Mouse (Mus musculus): ENCODE measurements around the gene Spa17.

Gene Spa17

DNA sequence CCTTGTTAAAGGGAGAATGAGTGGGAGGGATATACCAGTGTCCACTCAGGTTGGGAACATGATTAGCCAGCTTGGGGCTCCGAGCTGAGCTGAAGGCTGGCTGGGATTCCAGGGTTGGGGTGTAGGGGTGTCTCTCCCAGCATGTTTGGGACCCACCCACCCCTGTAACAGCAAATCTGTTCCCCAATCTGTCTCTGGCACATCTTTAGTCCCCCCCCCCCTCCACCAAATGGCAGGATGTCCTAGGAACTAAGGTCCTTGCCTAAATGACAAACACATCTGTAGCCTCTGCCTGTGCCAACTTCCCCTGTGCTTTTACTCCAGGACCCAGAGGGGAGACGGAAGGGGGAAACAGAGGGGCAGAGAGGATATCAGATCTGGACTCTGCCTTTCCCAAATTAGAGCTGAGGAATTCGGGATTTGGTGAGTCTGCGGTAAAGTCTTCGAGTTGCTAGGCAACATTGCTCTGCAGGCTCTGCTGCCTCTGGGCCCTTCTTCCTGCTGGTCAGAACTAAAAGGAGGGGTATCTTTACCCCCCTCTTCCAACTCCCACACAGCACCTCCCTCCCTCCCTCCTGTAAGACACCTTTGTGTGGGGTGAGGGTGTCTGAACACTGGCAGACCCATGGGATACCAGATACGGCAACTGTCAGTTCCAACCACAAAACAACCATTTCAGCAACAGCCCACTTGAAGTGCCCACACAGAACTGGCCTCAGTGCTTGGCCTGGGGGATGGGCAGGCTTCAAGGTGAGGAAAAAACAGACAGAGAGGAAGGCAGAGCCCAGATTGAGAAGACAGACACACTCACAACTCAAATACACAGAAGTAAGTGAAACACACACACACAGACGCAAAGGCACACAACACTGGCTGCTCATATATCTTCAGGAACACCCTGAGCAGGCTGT is 58.4 kb downstream of the Spa17 start, which contains the start of gene Siae:
Siae (plus strand) TSS at position 861 of the 911 bp plus-strand sequence.
- no peak for DNase-seq

- DNase-seq = no peak
Observed at GRCm38 (mm10) chr9:37554279-37554678, 59.2 kb downstream of the Spa17 start.

Data from thymus, postnatal 25 days (tissue).